22 mouse cellular contexts compared by ENCODE assay signal in genomic region chr17:4642046-4642445, GRCm38 (mm10).
DNase-seq lines count a peak whose midpoint lies in the region; ATAC-seq and TF ChIP-seq lines count a peak whose summit lies in the region.
"Had no signal": no experiment of that assay in that cellular context is flagged by ENCODE, and none has a peak within 500 bp of the region (broad histone marks: within the 10 kb centered on the region; RNA-seq: fewer than 3 reads in every experiment).

No protein-coding gene starts in this region.

- WGBS in lung, postnatal 0 days, result 46% methylated on average over 1 of the region's 1 CpGs

- no peaks in the 10 kb centered on the region for H3K36me3 ChIP-seq in lung, postnatal 0 days (ENCODE audit: insufficient read depth, low read length)
- H3K36me3 ChIP-seq: embryonic facial prominence, embryonic 13.5 days; embryonic facial prominence, embryonic 15.5 days; forebrain, embryonic 15.5 days had no signal

- no peak overlapping the region for H3K4me3 ChIP-seq in lung, postnatal 0 days (ENCODE audit: low read depth, low read length)
- H3K4me3 ChIP-seq: embryonic facial prominence, embryonic 13.5 days; embryonic facial prominence, embryonic 15.5 days; erythroblast, embryonic 14.5 days; forebrain, embryonic 13.5 days; forebrain, embryonic 15.5 days had no signal

- no peak for TF ChIP-seq CTCF in lung, postnatal 0 days (IDR thresholded peaks at IDR 0.05)

- no peak overlapping the region for H3K27ac ChIP-seq in lung, postnatal 0 days (ENCODE audit: low read length)
- H3K27ac ChIP-seq: embryonic facial prominence, embryonic 13.5 days; embryonic facial prominence, embryonic 15.5 days; forebrain, embryonic 13.5 days; forebrain, embryonic 15.5 days had no signal

- DNase-seq in lung, postnatal 0 days (ENCODE audit: low spot score), result peak; percentile 4
- DNase-seq in lung, adult 18-20 months, result no peak
- DNase-seq in fat pad, adult 2 months (ENCODE audit: extremely low read depth, low read depth, low spot score), result peak; percentile 98
- no peak for DNase-seq in frontal cortex, postnatal 36 days (ENCODE audit: low spot score in 2 of 2)
- DNase-seq in T-cell, adult 2 months (ENCODE audit: low spot score), result no peak
- DNase-seq: adrenal gland, adult 8-10 months; adrenal gland, postnatal 14 days; adrenal gland, postnatal 36 days; cerebellum, adult 11 months; cerebellum, adult 18-20 months; cerebellum, adult 8-10 months; cerebellum, adult 9-11 months; cerebellum, postnatal 14 days; cerebellum, postnatal 36 days; embryo, embryonic 11 days; forebrain, postnatal 0 days had no signal

- no peak overlapping the region for H3K4me2 ChIP-seq in lung, postnatal 0 days (replicated peaks; ENCODE audit: low read depth, low read length)
- H3K4me2 ChIP-seq: embryonic facial prominence, embryonic 13.5 days; embryonic facial prominence, embryonic 15.5 days; forebrain, embryonic 13.5 days; forebrain, embryonic 15.5 days had no signal

- ATAC-seq in lung, postnatal 0 days, result no peak
- ATAC-seq: activated CD4-positive, CD25-positive, alpha-beta regulatory T cell, adult 4 months; forebrain, embryonic 13.5 days; forebrain, embryonic 15.5 days; forebrain, postnatal 0 days had no signal

- no peaks in the 10 kb centered on the region for H3K9me3 ChIP-seq in lung, postnatal 0 days (ENCODE audit: low read length)
- H3K9me3 ChIP-seq: embryonic facial prominence, embryonic 13.5 days; embryonic facial prominence, embryonic 15.5 days; forebrain, embryonic 13.5 days; forebrain, embryonic 15.5 days had no signal

- peaks cover 4% of the 10 kb centered on the region for H3K4me1 ChIP-seq in lung, postnatal 0 days (ENCODE audit: insufficient read depth, low read depth, low read length)

- H3K27me3 ChIP-seq in lung, postnatal 0 days (replicated peaks; ENCODE audit: insufficient read depth, low read length), result no peaks in the 10 kb centered on the region
- H3K27me3 ChIP-seq: embryonic facial prominence, embryonic 13.5 days; embryonic facial prominence, embryonic 15.5 days; forebrain, embryonic 13.5 days; forebrain, embryonic 15.5 days had no signal

- H3K9ac ChIP-seq in lung, postnatal 0 days (replicated peaks; ENCODE audit: low read depth), result no peak overlapping the region
- H3K9ac ChIP-seq: embryonic facial prominence, embryonic 13.5 days; embryonic facial prominence, embryonic 15.5 days; forebrain, embryonic 13.5 days; forebrain, embryonic 15.5 days; forebrain, postnatal 0 days had no signal

- TF ChIP-seq EP300 in lung, postnatal 0 days (IDR thresholded peaks at IDR 0.05), result no peak

Comparison
In these comparisons a context has a peak if more than half of its experiments do, and no peak if none do; other contexts are left out.
1. DNase-seq: peak in lung, postnatal 0 days (single experiment) and fat pad, adult 2 months (single experiment); none in lung, adult 18-20 months (0 of 2), frontal cortex, postnatal 36 days (0 of 2) and T-cell, adult 2 months (single experiment).